Mouse (Mus musculus): ENCODE data around the gene Stx1a. TPM values are rescaled to one million over a fixed set of nuclear protein-coding genes. Genes with fewer than 3 reads are reported as not detected.
"Not testable (repeated sequence)": the region's sequence is repeated elsewhere in the genome, so short reads cannot be mapped to it uniquely, and the experiment has no call there.

The Stx1a gene
- polyA plus RNA-seq, 1 experiment, result 6.8 TPM

DNA sequence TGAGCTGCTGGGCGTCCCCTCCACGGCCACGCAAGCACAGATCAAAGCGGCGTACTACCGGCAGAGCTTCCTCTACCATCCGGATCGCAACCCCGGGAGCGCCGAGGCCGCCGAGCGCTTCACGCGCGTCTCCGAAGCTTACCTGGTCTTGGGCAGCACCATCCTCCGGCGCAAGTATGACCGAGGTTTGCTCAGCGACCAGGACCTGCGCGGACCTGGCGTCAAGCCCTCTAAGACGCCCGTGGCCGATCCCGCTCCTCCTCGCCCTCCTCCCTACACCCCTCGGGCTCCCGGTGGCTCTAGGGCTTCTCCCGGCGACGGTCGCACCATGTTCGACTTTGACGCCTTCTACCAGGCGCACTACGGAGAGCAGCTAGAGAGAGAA is 41.1 kb downstream of the Stx1a start:
- H3K36me3 ChIP-seq (ENCODE audit: control insufficient read depth, insufficient read depth, low read length), result peaks cover 4% of the 10 kb centered on the region; the same call in 1 of the 2 replicates
- H3K27ac ChIP-seq (ENCODE audit: control insufficient read depth, insufficient read depth, low read depth, low read length), result peak overlapping the region; percentile 80
- no peak for TF ChIP-seq POLR2A (IDR thresholded peaks at IDR 0.05; ENCODE audit: control insufficient read depth, low read depth, low read length)
- no peak for TF ChIP-seq CTCF (IDR thresholded peaks at IDR 0.05; ENCODE audit: control insufficient read depth, insufficient read depth, insufficient replicate concordance, low read depth, low read length)
- peaks cover 2% of the 10 kb centered on the region for H3K4me1 ChIP-seq (ENCODE audit: control insufficient read depth, insufficient read depth, low read length)
- peak overlapping the region; percentile 98 for H3K4me3 ChIP-seq (ENCODE audit: control insufficient read depth, low read depth, low read length)
- H3K27me3 ChIP-seq (ENCODE audit: control insufficient read depth, insufficient read depth, low read length), result no peaks in the 10 kb centered on the region

DNA sequence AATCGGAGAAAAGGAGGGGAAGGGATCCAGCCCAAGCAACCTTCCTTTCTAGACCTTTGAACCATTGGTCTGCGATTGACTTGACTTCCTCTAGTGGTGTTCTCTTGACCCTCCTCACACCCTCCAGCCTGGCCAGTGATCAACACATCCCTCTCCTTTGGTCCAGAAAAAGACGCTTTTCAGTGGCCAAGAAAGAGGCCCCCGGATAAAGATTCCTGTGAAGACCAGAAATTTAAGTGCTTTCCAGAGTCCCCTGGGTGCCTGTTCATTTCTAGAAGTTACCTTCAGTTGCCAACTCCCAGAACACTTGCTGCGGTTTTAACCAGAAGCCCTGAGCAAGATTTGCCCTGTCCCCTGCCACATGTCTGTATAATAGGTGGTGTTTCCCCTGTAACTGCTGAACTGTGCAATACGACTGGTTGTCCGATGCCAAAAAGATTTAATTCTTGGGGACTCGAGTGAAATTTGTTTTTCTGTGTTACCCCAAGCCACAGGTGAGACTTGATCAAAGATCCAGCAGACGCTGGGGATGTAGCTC is 41.7 kb downstream of the Stx1a start, which contains the start of gene Bud23:
Gene Bud23 (minus strand): TSS at position 51 of the 538 bp plus-strand sequence.
- not testable (repeated sequence) for H3K4me1 ChIP-seq (ENCODE audit: control insufficient read depth, insufficient read depth, low read length); H3K27me3 ChIP-seq (ENCODE audit: control insufficient read depth, insufficient read depth, low read length); H3K36me3 ChIP-seq (ENCODE audit: control insufficient read depth, insufficient read depth, low read length)
- Histone ChIP-seq H3K27ac (ENCODE audit: control insufficient read depth, insufficient read depth, low read depth, low read length) (peak within 1 kb of the TSS; percentile 80), H3K4me3 (ENCODE audit: control insufficient read depth, low read depth, low read length) (peak within 1 kb of the TSS; percentile 98)

DNA sequence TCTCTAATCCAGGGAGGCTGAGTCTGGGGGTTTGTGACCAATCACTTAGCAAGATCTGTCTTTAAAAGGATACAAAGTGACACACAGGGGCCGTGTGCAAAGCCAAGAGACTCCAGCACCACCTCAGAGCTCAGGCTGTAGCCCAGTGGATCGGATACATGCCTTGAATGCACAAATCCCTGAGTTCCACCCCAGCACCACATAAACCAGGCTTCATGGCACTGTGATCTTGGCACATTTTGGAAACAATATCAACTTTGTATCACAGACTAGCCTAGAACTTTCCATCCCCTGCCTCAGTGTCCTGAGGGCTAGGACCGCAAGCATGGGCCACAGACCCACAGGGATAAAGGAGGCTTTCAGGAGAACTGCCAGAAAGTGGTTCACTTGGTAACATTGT is 42.7 kb downstream of the Stx1a start:
- no peaks in the 10 kb centered on the region for H3K27me3 ChIP-seq (ENCODE audit: control insufficient read depth, insufficient read depth, low read length)
- 0 out of 2 replicates have a peak, but pooled peaks cover under 1% of the 10 kb centered on the region for H3K36me3 ChIP-seq (ENCODE audit: control insufficient read depth, insufficient read depth, low read length)
- TF ChIP-seq CTCF (IDR thresholded peaks at IDR 0.05; ENCODE audit: control insufficient read depth, insufficient read depth, insufficient replicate concordance, low read depth, low read length) (no peak), POLR2A (IDR thresholded peaks at IDR 0.05; ENCODE audit: control insufficient read depth, low read depth, low read length) (no peak)
- H3K4me1 ChIP-seq (ENCODE audit: control insufficient read depth, insufficient read depth, low read length), result peaks cover 2% of the 10 kb centered on the region
- H3K4me3 ChIP-seq (ENCODE audit: control insufficient read depth, low read depth, low read length), result no peak overlapping the region
- H3K27ac ChIP-seq (ENCODE audit: control insufficient read depth, insufficient read depth, low read depth, low read length), result no peak overlapping the region

DNA sequence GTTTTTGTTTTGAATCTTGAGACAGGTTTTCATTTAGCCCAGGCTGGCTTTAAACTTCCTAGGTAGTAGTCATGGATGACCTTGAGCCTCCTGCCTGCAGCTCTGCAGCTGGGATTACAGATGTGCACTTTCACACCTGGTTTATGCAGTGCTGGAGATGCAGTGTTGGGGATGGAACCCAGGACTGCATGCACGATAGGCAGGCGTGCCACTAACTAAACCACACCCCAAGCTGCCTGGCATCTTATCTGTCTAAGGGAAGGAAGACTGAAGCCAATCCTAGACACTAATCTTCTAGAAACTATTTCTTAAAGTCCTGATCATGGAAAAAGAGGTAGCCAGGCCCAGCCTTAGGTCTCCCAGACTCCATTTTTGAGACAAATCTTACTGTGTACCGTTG is 47.2 kb downstream of the Stx1a start:
- H3K4me3 ChIP-seq (ENCODE audit: control insufficient read depth, low read depth, low read length), result no peak overlapping the region
- no peaks in the 10 kb centered on the region for H3K36me3 ChIP-seq (ENCODE audit: control insufficient read depth, insufficient read depth, low read length)
- no peak overlapping the region for H3K27ac ChIP-seq (ENCODE audit: control insufficient read depth, insufficient read depth, low read depth, low read length)
- H3K4me1 ChIP-seq (ENCODE audit: control insufficient read depth, insufficient read depth, low read length), result peaks cover 9% of the 10 kb centered on the region
- no peaks in the 10 kb centered on the region for H3K27me3 ChIP-seq (ENCODE audit: control insufficient read depth, insufficient read depth, low read length)
- TF ChIP-seq POLR2A (IDR thresholded peaks at IDR 0.05; ENCODE audit: control insufficient read depth, low read depth, low read length), result no peak
- no peak for TF ChIP-seq CTCF (IDR thresholded peaks at IDR 0.05; ENCODE audit: control insufficient read depth, insufficient read depth, insufficient replicate concordance, low read depth, low read length)

DNA sequence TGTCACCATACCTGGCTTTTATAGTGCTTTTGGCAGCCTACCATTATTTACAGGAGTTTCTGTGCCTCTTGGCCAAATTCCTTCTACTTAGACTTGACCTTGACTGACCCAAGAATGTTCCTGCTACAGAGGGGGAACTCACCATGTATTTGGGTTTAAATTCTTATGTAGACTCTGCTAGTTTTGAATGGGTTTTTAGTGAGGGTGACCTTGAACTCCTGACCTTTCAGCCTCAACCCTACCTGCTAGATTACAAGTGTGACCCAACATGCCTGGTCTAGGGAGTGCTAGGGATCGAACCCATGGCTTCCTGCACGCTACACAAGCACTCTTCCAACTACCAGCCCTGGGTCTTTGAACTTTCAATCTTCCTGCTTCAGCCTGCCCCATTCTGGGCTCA is 48.8 kb downstream of the Stx1a start:
- TF ChIP-seq CTCF (IDR thresholded peaks at IDR 0.05; ENCODE audit: control insufficient read depth, insufficient read depth, insufficient replicate concordance, low read depth, low read length) (no peak), POLR2A (IDR thresholded peaks at IDR 0.05; ENCODE audit: control insufficient read depth, low read depth, low read length) (no peak)
- H3K36me3 ChIP-seq (ENCODE audit: control insufficient read depth, insufficient read depth, low read length), result no peaks in the 10 kb centered on the region
- no peak overlapping the region for H3K27ac ChIP-seq (ENCODE audit: control insufficient read depth, insufficient read depth, low read depth, low read length)
- peaks cover 7% of the 10 kb centered on the region for H3K4me1 ChIP-seq (ENCODE audit: control insufficient read depth, insufficient read depth, low read length)
- no peaks in the 10 kb centered on the region for H3K27me3 ChIP-seq (ENCODE audit: control insufficient read depth, insufficient read depth, low read length)
- H3K4me3 ChIP-seq (ENCODE audit: control insufficient read depth, low read depth, low read length), result no peak overlapping the region

DNA sequence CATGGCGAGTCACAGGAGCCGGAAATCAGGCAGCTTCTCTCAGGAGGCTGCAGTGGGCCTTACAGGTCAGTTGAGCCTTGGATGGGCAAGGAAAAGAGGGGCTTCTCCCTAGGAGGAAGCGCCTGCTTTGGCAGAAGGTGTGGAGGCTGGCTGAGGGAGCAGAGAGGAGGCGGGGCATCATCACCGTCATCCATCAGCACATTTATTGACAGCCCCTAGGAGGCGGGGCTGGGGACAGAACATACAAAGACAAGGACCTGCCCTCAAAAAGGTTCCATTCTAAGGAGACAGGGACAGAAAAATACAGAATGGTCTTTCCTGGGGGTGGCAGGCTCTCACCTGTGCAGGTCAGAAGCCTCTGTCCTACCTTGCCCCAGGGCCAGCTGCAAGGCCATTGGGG is 49.4 kb downstream of the Stx1a start:
- no peak overlapping the region for H3K27ac ChIP-seq (ENCODE audit: control insufficient read depth, insufficient read depth, low read depth, low read length)
- H3K4me3 ChIP-seq (ENCODE audit: control insufficient read depth, low read depth, low read length), result no peak overlapping the region
- no peaks in the 10 kb centered on the region for H3K27me3 ChIP-seq (ENCODE audit: control insufficient read depth, insufficient read depth, low read length)
- TF ChIP-seq POLR2A (IDR thresholded peaks at IDR 0.05; ENCODE audit: control insufficient read depth, low read depth, low read length) (no peak), CTCF (IDR thresholded peaks at IDR 0.05; ENCODE audit: control insufficient read depth, insufficient read depth, insufficient replicate concordance, low read depth, low read length) (no peak)
- no peaks in the 10 kb centered on the region for H3K36me3 ChIP-seq (ENCODE audit: control insufficient read depth, insufficient read depth, low read length)
- peaks cover 9% of the 10 kb centered on the region for H3K4me1 ChIP-seq (ENCODE audit: control insufficient read depth, insufficient read depth, low read length)

DNA sequence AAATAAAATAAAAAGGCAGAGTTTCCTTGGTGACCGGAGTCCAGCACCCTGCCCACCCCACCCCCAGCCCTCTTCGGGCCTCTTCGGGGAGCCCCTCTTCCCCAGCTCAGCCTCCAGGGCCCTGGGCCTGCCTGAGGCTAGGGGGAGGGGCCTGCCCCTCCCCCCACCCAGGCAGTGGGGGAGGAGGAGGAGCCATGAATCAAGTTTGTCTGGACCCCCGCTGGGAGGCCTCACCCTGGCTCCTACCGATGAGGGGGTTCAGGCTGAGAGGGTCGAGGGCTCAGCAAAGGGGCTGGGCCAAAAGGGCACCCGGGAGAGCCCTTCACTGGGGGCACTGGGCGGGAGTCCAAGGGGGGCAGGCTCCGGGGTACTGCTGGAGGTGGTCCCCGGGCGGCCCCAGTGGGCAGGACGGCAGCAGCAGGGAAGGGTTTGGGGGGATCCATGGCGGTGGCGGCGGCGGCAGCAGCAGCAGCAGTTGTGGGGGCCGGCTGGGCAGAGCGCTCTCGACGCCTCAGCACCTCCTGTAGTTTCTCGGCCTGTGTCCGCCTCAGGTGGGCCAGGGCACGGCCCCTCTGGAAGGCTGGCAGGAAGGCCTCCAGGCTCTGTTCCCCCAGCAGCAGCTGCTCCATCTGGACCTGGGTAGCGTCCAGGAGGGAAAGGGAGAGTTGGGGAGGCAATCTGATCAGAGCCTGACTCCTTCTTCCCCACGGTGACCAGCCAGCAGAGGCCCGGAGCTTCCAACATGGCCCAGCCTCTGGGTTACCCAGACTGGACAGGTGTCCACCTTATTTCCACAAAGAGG is 50.3 kb downstream of the Stx1a start:
- H3K36me3 ChIP-seq (ENCODE audit: control insufficient read depth, insufficient read depth, low read length), result no peaks in the 10 kb centered on the region
- no peak overlapping the region for H3K27ac ChIP-seq (ENCODE audit: control insufficient read depth, insufficient read depth, low read depth, low read length)
- no peak overlapping the region for H3K4me3 ChIP-seq (ENCODE audit: control insufficient read depth, low read depth, low read length)
- no peak for TF ChIP-seq POLR2A (IDR thresholded peaks at IDR 0.05; ENCODE audit: control insufficient read depth, low read depth, low read length)
- TF ChIP-seq CTCF (IDR thresholded peaks at IDR 0.05; ENCODE audit: control insufficient read depth, insufficient read depth, insufficient replicate concordance, low read depth, low read length), result no peak
- peaks cover 12% of the 10 kb centered on the region for H3K4me1 ChIP-seq (ENCODE audit: control insufficient read depth, insufficient read depth, low read length)
- H3K27me3 ChIP-seq (ENCODE audit: control insufficient read depth, insufficient read depth, low read length), result no peaks in the 10 kb centered on the region

Data from testis, adult 2 months (tissue).